Mouse (Mus musculus) bone marrow macrophage, adult 2 months (primary cell): Measurements from ENCODE around the gene Ugt2a1.

ENCODE experiments used
- CTCF ChIP-seq: IDR thresholded peaks from 2 replicates; pipeline ENCODE4 v1.5.1; 2012; ENCODE audit warnings: low read depth, mild to moderate bottlenecking, low read length, moderate library complexity
- POLR2A ChIP-seq: IDR thresholded peaks from 2 replicates; pipeline ENCODE4 v1.6.1; 2012; ENCODE audit warnings: mild to moderate bottlenecking, low read depth, low read length, borderline replicate concordance

DNA sequence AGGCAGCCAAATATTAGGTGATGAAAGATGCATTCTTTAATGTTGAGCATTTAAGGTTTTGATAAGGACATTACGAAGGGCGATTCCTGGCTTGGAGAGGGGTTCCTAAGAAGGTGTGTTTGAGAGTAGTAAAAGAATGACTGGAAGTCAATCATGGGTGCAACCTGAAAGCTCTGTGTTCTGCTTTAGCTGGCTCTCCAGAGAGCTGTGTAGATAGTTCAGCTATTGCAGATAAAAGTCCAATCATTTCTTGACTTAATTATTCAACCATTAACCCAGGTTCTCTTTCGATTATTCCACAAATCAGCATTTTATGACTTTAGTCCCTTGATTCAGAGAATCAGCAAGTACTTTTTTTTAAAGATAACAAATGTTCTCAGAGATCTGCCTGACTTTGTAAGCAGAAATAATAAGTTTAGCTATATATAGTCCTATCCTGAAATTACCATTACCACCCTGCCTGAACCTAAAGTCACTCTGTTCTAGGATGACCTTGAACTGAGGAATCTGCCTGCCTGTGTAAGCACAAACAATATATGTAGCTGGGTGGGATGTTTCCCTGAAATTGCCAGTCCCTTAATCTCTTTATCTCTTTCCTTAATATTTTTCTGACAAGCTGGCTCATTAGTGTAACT lies 34.3 kb downstream of the Ugt2a1 start:
- TF ChIP-seq CTCF (no peak), POLR2A (no peak)
